Mouse (Mus musculus): ENCODE results near the gene Cd247.

The Cd247 gene

GRCm38 (mm10) chr1:165913720-165914415 lies 125.4 kb downstream of the Cd247 start:
- DNase-seq (ENCODE audit: low read depth): no peak

- no peak for DNase-seq (ENCODE audit: low read depth)
Measured at GRCm38 (mm10) chr1:165914416-165914801, 125.9 kb downstream of the Cd247 start.

- DNase-seq (ENCODE audit: low read depth): no peak
Measured at GRCm38 (mm10) chr1:165921026-165921425, 132.5 kb downstream of the Cd247 start.

GRCm38 (mm10) chr1:165922488-165922887 lies 134.0 kb downstream of the Cd247 start:
- DNase-seq (ENCODE audit: low read depth): no peak

- no peak for DNase-seq (ENCODE audit: low read depth)
Measured at GRCm38 (mm10) chr1:165925207-165925606, 136.7 kb downstream of the Cd247 start.
